Mouse (Mus musculus): ENCODE results near the gene Ppard. TPM values are rescaled to one million over a fixed set of nuclear protein-coding genes. Genes with fewer than 3 reads are reported as not detected.
"Not testable (repeated sequence)": the region's sequence is repeated elsewhere in the genome, so short reads cannot be mapped to it uniquely, and the experiment has no call there.

Gene Ppard
- polyA plus RNA-seq, 1 experiment: 27.1 TPM

GRCm38 (mm10) chr17:28313212-28313879 lies 80.8 kb downstream of the Ppard start, which contains the start of gene Fance:
Fance (plus strand) TSS chr17:28313519.
- TF ChIP-seq POLR2A (IDR thresholded peaks at IDR 0.05; ENCODE audit: borderline replicate concordance, insufficient read depth, low read length) (peak; percentile 73), CTCF (IDR thresholded peaks at IDR 0.05; ENCODE audit: borderline replicate concordance, insufficient read depth, low read depth, low read length) (no peak)
- H3K4me1 ChIP-seq (ENCODE audit: control insufficient read depth, insufficient read depth, low read length): peaks cover 5% of the 10 kb centered on the region; the same call in 1 of the 2 replicates
- H3K27ac ChIP-seq (ENCODE audit: insufficient read depth, low read length): peak within 1 kb of the TSS; percentile 57; the same call in 1 of the 2 replicates
- peak; percentile 92 to 96 for DNase-seq
- under 1% methylated on average over 69 of the region's 69 CpGs for WGBS
- H3K27me3 ChIP-seq (ENCODE audit: control insufficient read depth, insufficient read depth, low read length): no peaks in the 10 kb centered on the region
- H3K4me3 ChIP-seq (replicated peaks; ENCODE audit: insufficient read depth, low read depth, low read length): peak within 1 kb of the TSS; percentile 72

- Histone ChIP-seq H3K27me3 (ENCODE audit: control insufficient read depth, insufficient read depth, low read length) (no peaks in the 10 kb centered on the region), H3K4me3 (replicated peaks; ENCODE audit: insufficient read depth, low read depth, low read length) (peak overlapping the region; percentile 72), H3K27ac (ENCODE audit: insufficient read depth, low read length) (no peak overlapping the region), H3K4me1 (ENCODE audit: control insufficient read depth, insufficient read depth, low read length) (peaks cover 5% of the 10 kb centered on the region; the same call in 1 of the 2 replicates)
- no peak for DNase-seq
- TF ChIP-seq CTCF (IDR thresholded peaks at IDR 0.05; ENCODE audit: borderline replicate concordance, insufficient read depth, low read depth, low read length) (no peak), POLR2A (IDR thresholded peaks at IDR 0.05; ENCODE audit: borderline replicate concordance, insufficient read depth, low read length) (no peak)
- 2% methylated on average over 11 of the region's 11 CpGs for WGBS
Observed at GRCm38 (mm10) chr17:28313880-28314225, 81.4 kb downstream of the Ppard start.

GRCm38 (mm10) chr17:28315611-28316160 lies 83.2 kb downstream of the Ppard start:
- 56% methylated on average over 20 of the region's 20 CpGs for WGBS

GRCm38 (mm10) chr17:28316476-28316875 lies 84.0 kb downstream of the Ppard start:
- TF ChIP-seq CTCF (IDR thresholded peaks at IDR 0.05; ENCODE audit: borderline replicate concordance, insufficient read depth, low read depth, low read length) (no peak), POLR2A (IDR thresholded peaks at IDR 0.05; ENCODE audit: borderline replicate concordance, insufficient read depth, low read length) (no peak)

More at GRCm38 (mm10) chr17:28315611-28316160, 83.2 kb downstream of the Ppard start:
- Histone ChIP-seq H3K4me1 (ENCODE audit: control insufficient read depth, insufficient read depth, low read length) (peaks cover 5% of the 10 kb centered on the region; the same call in 1 of the 2 replicates), H3K27me3 (ENCODE audit: control insufficient read depth, insufficient read depth, low read length) (no peaks in the 10 kb centered on the region), H3K27ac (ENCODE audit: insufficient read depth, low read length) (no peak overlapping the region), H3K4me3 (replicated peaks; ENCODE audit: insufficient read depth, low read depth, low read length) (no peak overlapping the region)
- no peak for DNase-seq
- TF ChIP-seq POLR2A (IDR thresholded peaks at IDR 0.05; ENCODE audit: borderline replicate concordance, insufficient read depth, low read length): no peak
- no peak for TF ChIP-seq CTCF (IDR thresholded peaks at IDR 0.05; ENCODE audit: borderline replicate concordance, insufficient read depth, low read depth, low read length)

GRCm38 (mm10) chr17:28317091-28317490 lies 84.6 kb downstream of the Ppard start:
- Histone ChIP-seq H3K4me1 (ENCODE audit: control insufficient read depth, insufficient read depth, low read length) (peaks cover 5% of the 10 kb centered on the region; the same call in 1 of the 2 replicates), H3K27me3 (ENCODE audit: control insufficient read depth, insufficient read depth, low read length) (no peaks in the 10 kb centered on the region), H3K27ac (ENCODE audit: insufficient read depth, low read length) (no peak overlapping the region), H3K4me3 (replicated peaks; ENCODE audit: insufficient read depth, low read depth, low read length) (no peak overlapping the region)
- DNase-seq: no peak
- 64% methylated on average over 8 of the region's 8 CpGs for WGBS
- no peak for TF ChIP-seq POLR2A (IDR thresholded peaks at IDR 0.05; ENCODE audit: borderline replicate concordance, insufficient read depth, low read length)

More at GRCm38 (mm10) chr17:28316476-28316875, 84.0 kb downstream of the Ppard start:
- DNase-seq: no peak
- Histone ChIP-seq H3K27ac (ENCODE audit: insufficient read depth, low read length) (no peak overlapping the region), H3K27me3 (ENCODE audit: control insufficient read depth, insufficient read depth, low read length) (no peaks in the 10 kb centered on the region), H3K4me3 (replicated peaks; ENCODE audit: insufficient read depth, low read depth, low read length) (no peak overlapping the region), H3K4me1 (ENCODE audit: control insufficient read depth, insufficient read depth, low read length) (peaks cover 5% of the 10 kb centered on the region; the same call in 1 of the 2 replicates)
- WGBS: 90% methylated on average over 9 of the region's 9 CpGs

GRCm38 (mm10) chr17:28317725-28318124 lies 85.2 kb downstream of the Ppard start:
- TF ChIP-seq POLR2A (IDR thresholded peaks at IDR 0.05; ENCODE audit: borderline replicate concordance, insufficient read depth, low read length): no peak
- no peak for TF ChIP-seq CTCF (IDR thresholded peaks at IDR 0.05; ENCODE audit: borderline replicate concordance, insufficient read depth, low read depth, low read length)
- WGBS: 85% methylated on average over 9 of the region's 9 CpGs
- no peaks in the 10 kb centered on the region for H3K27me3 ChIP-seq (ENCODE audit: control insufficient read depth, insufficient read depth, low read length)
- H3K27ac ChIP-seq (ENCODE audit: insufficient read depth, low read length): no peak overlapping the region
- no peak overlapping the region for H3K4me3 ChIP-seq (replicated peaks; ENCODE audit: insufficient read depth, low read depth, low read length)
- no peak for DNase-seq
- H3K4me1 ChIP-seq (ENCODE audit: control insufficient read depth, insufficient read depth, low read length): peaks cover 5% of the 10 kb centered on the region; the same call in 1 of the 2 replicates

GRCm38 (mm10) chr17:28321700-28322099 lies 89.2 kb downstream of the Ppard start:
- no peaks in the 10 kb centered on the region for H3K27me3 ChIP-seq (ENCODE audit: control insufficient read depth, insufficient read depth, low read length)
- H3K4me1 ChIP-seq (ENCODE audit: control insufficient read depth, insufficient read depth, low read length): no peaks in the 10 kb centered on the region
- no peak for DNase-seq
- WGBS: 75% methylated on average over 4 of the region's 4 CpGs
- no peak for TF ChIP-seq POLR2A (IDR thresholded peaks at IDR 0.05; ENCODE audit: borderline replicate concordance, insufficient read depth, low read length)
- TF ChIP-seq CTCF (IDR thresholded peaks at IDR 0.05; ENCODE audit: borderline replicate concordance, insufficient read depth, low read depth, low read length): no peak
- no peak overlapping the region for H3K27ac ChIP-seq (ENCODE audit: insufficient read depth, low read length)
- H3K4me3 ChIP-seq (replicated peaks; ENCODE audit: insufficient read depth, low read depth, low read length): no peak overlapping the region

- Histone ChIP-seq H3K4me1 (ENCODE audit: control insufficient read depth, insufficient read depth, low read length) (peaks cover 8% of the 10 kb centered on the region), H3K4me3 (replicated peaks; ENCODE audit: insufficient read depth, low read depth, low read length) (no peak overlapping the region), H3K27me3 (ENCODE audit: control insufficient read depth, insufficient read depth, low read length) (no peaks in the 10 kb centered on the region), H3K27ac (ENCODE audit: insufficient read depth, low read length) (no peak overlapping the region)
- 94% methylated on average over 8 of the region's 8 CpGs for WGBS
- no peak for DNase-seq
- TF ChIP-seq POLR2A (IDR thresholded peaks at IDR 0.05; ENCODE audit: borderline replicate concordance, insufficient read depth, low read length) (no peak), CTCF (IDR thresholded peaks at IDR 0.05; ENCODE audit: borderline replicate concordance, insufficient read depth, low read depth, low read length) (no peak)
Observed at GRCm38 (mm10) chr17:28323786-28324185, 91.3 kb downstream of the Ppard start.

GRCm38 (mm10) chr17:28324416-28324815 lies 91.9 kb downstream of the Ppard start:
- not testable (repeated sequence) for DNase-seq; H3K4me1 ChIP-seq (ENCODE audit: control insufficient read depth, insufficient read depth, low read length); H3K4me3 ChIP-seq (replicated peaks; ENCODE audit: insufficient read depth, low read depth, low read length); H3K27me3 ChIP-seq (ENCODE audit: control insufficient read depth, insufficient read depth, low read length); H3K27ac ChIP-seq (ENCODE audit: insufficient read depth, low read length)
- WGBS: 95% methylated on average over 7 of the region's 7 CpGs
